In the genomic region with DNA sequence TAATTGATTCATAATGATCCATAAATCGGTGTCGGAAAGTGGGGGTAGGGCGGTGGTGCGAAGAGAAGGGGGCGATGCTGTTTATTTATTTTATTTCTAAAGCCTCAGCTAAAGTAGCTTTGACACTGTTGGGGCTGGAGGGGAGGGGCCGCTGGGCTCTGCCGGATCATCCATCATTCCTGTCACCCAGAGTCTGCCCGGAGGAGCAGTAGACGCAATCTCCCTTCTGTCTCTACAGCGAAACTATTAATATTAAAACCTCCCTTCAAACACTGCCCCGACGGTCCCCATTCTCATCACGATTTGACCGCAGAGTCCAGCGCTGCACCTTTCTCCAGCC, we compare ENCODE assay signal across 8 mouse cellular contexts.
DNase-seq lines count a peak whose midpoint lies in the region; ATAC-seq and TF ChIP-seq lines count a peak whose summit lies in the region.

No protein-coding gene starts in this region.

- no peak for TF ChIP-seq EP300 in ES-Bruce4 (IDR thresholded peaks at IDR 0.05; ENCODE audit: insufficient read depth, low read depth, low read length)
- TF ChIP-seq EP300 in liver, embryonic 14.5 days (IDR thresholded peaks at IDR 0.05; ENCODE audit: low read depth): no peak

- no peak overlapping the region for H3K27ac ChIP-seq in ES-Bruce4 (ENCODE audit: insufficient read depth, low read length)
- H3K27ac ChIP-seq in hindbrain, embryonic 16.5 days (ENCODE audit: low read depth, low read length): peak overlapping the region; percentile 80
- no peak overlapping the region for H3K27ac ChIP-seq in liver, embryonic 14.5 days
- peak overlapping the region; percentile 52; the same call in 1 of the 2 replicates for H3K27ac ChIP-seq in stomach, embryonic 16.5 days (ENCODE audit: low read length)

- H3K4me2 ChIP-seq in hindbrain, embryonic 16.5 days (ENCODE audit: low read length): peak overlapping the region; percentile 46
- peak overlapping the region; percentile 45 for H3K4me2 ChIP-seq in liver, embryonic 14.5 days (ENCODE audit: low read depth)
- H3K4me2 ChIP-seq in stomach, embryonic 16.5 days (ENCODE audit: low read depth, low read length): peak overlapping the region; percentile 51

- H3K4me3 ChIP-seq in ES-Bruce4 (ENCODE audit: low read depth, low read length): 0 out of 2 replicates have a peak overlapping the region, but pooled peaks have one; percentile 7
- H3K4me3 ChIP-seq in hindbrain, embryonic 16.5 days (ENCODE audit: low read length): peak overlapping the region; percentile 13; the same call in 1 of the 2 replicates
- peak overlapping the region in 1 of 2 experiments; percentile 20; a peak in 2 of 4 replicates for H3K4me3 ChIP-seq in liver, embryonic 14.5 days (ENCODE audit: insufficient read depth in 1 of 2, low read depth in 2 of 2, low read length in 2 of 2)
- H3K4me3 ChIP-seq in stomach, embryonic 16.5 days (replicated peaks; ENCODE audit: low read length): peak overlapping the region; percentile 31

- peaks cover 22% of the 10 kb centered on the region for H3K27me3 ChIP-seq in ES-Bruce4 (ENCODE audit: control insufficient read depth, insufficient read depth, low read length, poor library complexity, severe bottlenecking)
- peaks cover 2% of the 10 kb centered on the region; the same call in 1 of the 2 replicates for H3K27me3 ChIP-seq in hindbrain, embryonic 16.5 days (replicated peaks; ENCODE audit: control insufficient read depth, insufficient read depth, low read length)
- H3K27me3 ChIP-seq in liver, embryonic 14.5 days (ENCODE audit: control insufficient read depth, insufficient read depth, low read length): peaks cover 62% of the 10 kb centered on the region
- peaks cover 6% of the 10 kb centered on the region; the same call in 1 of the 2 replicates for H3K27me3 ChIP-seq in stomach, embryonic 16.5 days (ENCODE audit: control insufficient read depth, insufficient read depth, low read length)

- no peak overlapping the region for H3K9ac ChIP-seq in ES-Bruce4 (ENCODE audit: low read depth, poor library complexity, severe bottlenecking)
- no peak overlapping the region; the same call in 1 of the 2 replicates for H3K9ac ChIP-seq in hindbrain, embryonic 16.5 days (ENCODE audit: low read depth, low read length)
- no peak overlapping the region for H3K9ac ChIP-seq in liver, embryonic 14.5 days (replicated peaks)
- H3K9ac ChIP-seq in stomach, embryonic 16.5 days (ENCODE audit: low read length): peak overlapping the region; percentile 46

- no peaks in the 10 kb centered on the region for H3K9me3 ChIP-seq in ES-Bruce4 (replicated peaks; ENCODE audit: control insufficient read depth, insufficient read depth, low read length, poor library complexity, severe bottlenecking)
- H3K9me3 ChIP-seq in hindbrain, embryonic 16.5 days (ENCODE audit: control insufficient read depth, low read length): no peaks in the 10 kb centered on the region
- no peaks in the 10 kb centered on the region for H3K9me3 ChIP-seq in liver, embryonic 14.5 days (ENCODE audit: control insufficient read depth, low read length)
- no peaks in the 10 kb centered on the region for H3K9me3 ChIP-seq in stomach, embryonic 16.5 days (replicated peaks; ENCODE audit: control insufficient read depth, low read length)

- under 1% methylated on average over 15 of the region's 15 CpGs for WGBS in hindbrain, embryonic 16.5 days
- WGBS in liver, embryonic 14.5 days (ENCODE audit: insufficient replicate concordance): under 1% methylated on average over 15 of the region's 15 CpGs
- 4% methylated on average over 15 of the region's 15 CpGs for WGBS in stomach, embryonic 16.5 days

- H3K36me3 ChIP-seq in ES-Bruce4 (ENCODE audit: control insufficient read depth, insufficient read depth, low read length, poor library complexity, severe bottlenecking): no peaks in the 10 kb centered on the region
- H3K36me3 ChIP-seq in hindbrain, embryonic 16.5 days (ENCODE audit: control insufficient read depth, insufficient read depth, low read length): peaks cover 4% of the 10 kb centered on the region; the same call in 1 of the 2 replicates
- H3K36me3 ChIP-seq in liver, embryonic 14.5 days (replicated peaks; ENCODE audit: control insufficient read depth, insufficient read depth, low read depth): no peaks in the 10 kb centered on the region
- no peaks in the 10 kb centered on the region for H3K36me3 ChIP-seq in stomach, embryonic 16.5 days (ENCODE audit: control insufficient read depth, insufficient read depth, low read length)

- H3K4me1 ChIP-seq in ES-Bruce4 (ENCODE audit: control insufficient read depth, insufficient read depth, low read length): no peaks in the 10 kb centered on the region
- peaks cover 15% of the 10 kb centered on the region for H3K4me1 ChIP-seq in hindbrain, embryonic 16.5 days (ENCODE audit: control insufficient read depth, insufficient read depth, low read depth, low read length)
- 0 out of 4 replicates have a peak, but pooled peaks cover 0 to 1% of the 10 kb centered on the region in 2 experiments for H3K4me1 ChIP-seq in liver, embryonic 14.5 days (replicated peaks; ENCODE audit: control insufficient read depth in 2 of 2, insufficient read depth in 2 of 2, low read length in 1 of 2)
- peaks cover 18% of the 10 kb centered on the region for H3K4me1 ChIP-seq in stomach, embryonic 16.5 days (ENCODE audit: control insufficient read depth, insufficient read depth, low read length)

- TF ChIP-seq POLR2A in ES-Bruce4 (IDR thresholded peaks at IDR 0.05; ENCODE audit: insufficient read depth, low read length): no peak
- TF ChIP-seq POLR2A in brain, embryonic 14.5 days (IDR thresholded peaks at IDR 0.05; ENCODE audit: borderline replicate concordance, extremely low read depth, insufficient read depth, insufficient read length, poor library complexity, severe bottlenecking): no peak

- no peak for TF ChIP-seq CTCF in ES-Bruce4 (IDR thresholded peaks at IDR 0.05; ENCODE audit: low read depth, low read length)
- no peak for TF ChIP-seq CTCF in brain, embryonic 14.5 days (IDR thresholded peaks at IDR 0.05; ENCODE audit: borderline replicate concordance, extremely low read depth, insufficient read depth, insufficient read length)
- TF ChIP-seq CTCF in liver, embryonic 14.5 days (IDR thresholded peaks at IDR 0.05; ENCODE audit: low read depth): no peak

- peak; percentile 79 for DNase-seq in brain, embryonic 14.5 days (ENCODE audit: low read depth)
- DNase-seq in liver, embryonic 14.5 days (ENCODE audit: low read depth in 3 of 3, low spot score in 3 of 3): no peak
- DNase-seq in spleen, postnatal 14 days (ENCODE audit: low spot score in 2 of 2): no peak
- no peak for DNase-seq in gastrocnemius, postnatal 4 days (ENCODE audit: low spot score in 2 of 2)
- DNase-seq in left cerebral cortex, adult 18-20 months (ENCODE audit: low spot score in 2 of 2): no peak

- ATAC-seq in hindbrain, embryonic 16.5 days: peak; percentile 67
- ATAC-seq in liver, embryonic 14.5 days (ENCODE audit: insufficient read depth): no peak
- peak; percentile 52; the same call in 1 of the 2 replicates for ATAC-seq in stomach, embryonic 16.5 days (ENCODE audit: insufficient read depth, low FRiP score)

Comparison
In these comparisons a context has a peak if more than half of its experiments do, and no peak if none do; other contexts are left out.
1. H3K27ac ChIP-seq: peak in hindbrain, embryonic 16.5 days (single experiment) and stomach, embryonic 16.5 days (single experiment); none in ES-Bruce4 (single experiment) and liver, embryonic 14.5 days (single experiment).
2. Peak in every context shown above with its lines, with median percentiles within 50 percentile points of each other: H3K4me2 ChIP-seq.